Mouse (Mus musculus) midbrain, embryonic 11.5 days (tissue): Measurements from ENCODE around the gene Slc7a7. TPM values are rescaled to one million over a fixed set of nuclear protein-coding genes. Genes with fewer than 3 reads are reported as not detected.
A peak's percentile ranks its signal among the peaks of the same experiment; 100 is the strongest.

Source experiments
- ATAC-seq: fragments of 200-750 bp; cut with Nextera tagmentation; 2 replicates; pipeline ENCODE4 v1.8.0; 2017; ENCODE audit warnings: moderate TSS enrichment, moderate library complexity; ENCODE audit not compliant: low FRiP score
- DNase-seq: peaks from one replicate; pipeline ENCODE4 v3.0.0; 2015; ENCODE audit warnings: low spot score; ENCODE audit errors: missing footprints
- H3K27ac ChIP-seq: fragments of 300-500 bp; sonication (generic); 2 replicates; pipeline ENCODE4 v1.5.1; 2014; ENCODE audit warnings: low read depth, low read length
- H3K27me3 ChIP-seq: fragments of 300-500 bp; sonication (generic); 2 replicates; pipeline ENCODE4 v1.6.1; 2014; ENCODE audit warnings: mild to moderate bottlenecking, low read length, moderate library complexity, mixed read lengths; ENCODE audit not compliant: control insufficient read depth, insufficient read depth
- H3K36me3 ChIP-seq: fragments of 300-500 bp; sonication (generic); 2 replicates; pipeline ENCODE4 v1.6.1; 2014; ENCODE audit warnings: mild to moderate bottlenecking, low read length, moderate library complexity, mixed read lengths; ENCODE audit not compliant: control insufficient read depth, insufficient read depth
- H3K4me1 ChIP-seq: fragments of 300-500 bp; sonication (generic); 2 replicates; pipeline ENCODE4 v1.6.1; 2014; ENCODE audit warnings: low read length; ENCODE audit not compliant: control insufficient read depth, insufficient read depth
- H3K4me2 ChIP-seq: fragments of 300-500 bp; sonication (generic); 2 replicates; pipeline ENCODE4 v1.6.1; 2014; ENCODE audit warnings: mild to moderate bottlenecking, moderate library complexity
- H3K4me3 ChIP-seq: fragments of 300-500 bp; sonication (generic); 2 replicates; pipeline ENCODE4 v1.5.1; 2014; ENCODE audit warnings: low read depth, low read length
- H3K9ac ChIP-seq: fragments of 300-500 bp; sonication (generic); 2 replicates; pipeline ENCODE4 v1.6.1; 2014; ENCODE audit warnings: low read length
- H3K9me3 ChIP-seq: fragments of 300-500 bp; sonication (generic); 2 replicates; pipeline ENCODE4 v1.6.1; 2016; ENCODE audit warnings: low read length; ENCODE audit not compliant: control insufficient read depth
- WGBS: fragments of 180-500 bp; shearing (Covaris S2); extraction: QIAGEN DNeasy Blood & Tissue Kit; methylation state at CpG from one replicate; pipeline ENCODE4 v1.1.7; 2014; 5-methylcytosine and 5-hydroxymethylcytosine counted together
- polyA plus RNA-seq: library from polyadenylated mRNA; unstranded; fragments of >200 nt; fragmentation: Nextera tagmentation; extraction: Ambion mirVana; gene quantifications from 2 replicates; pipeline ENCODE4 v1.2.1, GENCODE M21; 2014

The Slc7a7 gene
- polyA plus RNA-seq, 1 experiment from 2014 or later: 4.7 TPM

- Histone ChIP-seq H3K27me3 (no peaks in the 10 kb centered on the region), H3K4me1 (no peaks in the 10 kb centered on the region), H3K9ac (no peak overlapping the region), H3K9me3 (no peaks in the 10 kb centered on the region), H3K27ac (no peak overlapping the region), H3K4me2 (no peak overlapping the region), H3K4me3 (no peak overlapping the region), H3K36me3 (no peaks in the 10 kb centered on the region)
- no peak for DNase-seq
- 58% methylated on average over 3 of the region's 3 CpGs for WGBS
- no peak for ATAC-seq
Observed at GRCm38 (mm10) chr14:54445476-54445875, 27.9 kb upstream of the Slc7a7 start.

- peaks cover 3% of the 10 kb centered on the region; the same call in 1 of the 2 replicates for H3K4me1 ChIP-seq
- H3K4me2 ChIP-seq: no peak overlapping the region
- H3K27me3 ChIP-seq: no peaks in the 10 kb centered on the region
- no peak overlapping the region for H3K9ac ChIP-seq
- no peaks in the 10 kb centered on the region for H3K9me3 ChIP-seq
- no peak for ATAC-seq
- no peak for DNase-seq
- H3K4me3 ChIP-seq: no peak overlapping the region
- no peak overlapping the region for H3K27ac ChIP-seq
- 72% methylated on average over 15 of the region's 15 CpGs for WGBS
- peaks cover 3% of the 10 kb centered on the region; the same call in 1 of the 2 replicates for H3K36me3 ChIP-seq
Observed at GRCm38 (mm10) chr14:54443712-54444618, 26.4 kb upstream of the Slc7a7 start.

GRCm38 (mm10) chr14:54443196-54443595, 25.6 kb upstream of the Slc7a7 start:
- Histone ChIP-seq H3K9ac (no peak overlapping the region), H3K36me3 (peaks cover 3% of the 10 kb centered on the region; the same call in 1 of the 2 replicates), H3K4me1 (peaks cover 3% of the 10 kb centered on the region; the same call in 1 of the 2 replicates), H3K27ac (no peak overlapping the region), H3K4me3 (no peak overlapping the region), H3K27me3 (no peaks in the 10 kb centered on the region), H3K9me3 (no peaks in the 10 kb centered on the region), H3K4me2 (no peak overlapping the region)
- ATAC-seq: peak; percentile 49
- DNase-seq: peak; percentile 69
- WGBS: 38% methylated on average over 2 of the region's 3 CpGs

GRCm38 (mm10) chr14:54442548-54442947, 25.0 kb upstream of the Slc7a7 start:
- 95% methylated on average over 3 of the region's 3 CpGs for WGBS
- no peaks in the 10 kb centered on the region for H3K9me3 ChIP-seq
- no peak overlapping the region for H3K4me2 ChIP-seq
- H3K9ac ChIP-seq: no peak overlapping the region
- peaks cover 3% of the 10 kb centered on the region; the same call in 1 of the 2 replicates for H3K36me3 ChIP-seq
- H3K27me3 ChIP-seq: no peaks in the 10 kb centered on the region
- no peak for ATAC-seq
- H3K4me3 ChIP-seq: no peak overlapping the region
- no peak overlapping the region for H3K27ac ChIP-seq
- DNase-seq: peak; percentile 45
- peaks cover 3% of the 10 kb centered on the region; the same call in 1 of the 2 replicates for H3K4me1 ChIP-seq

- H3K27me3 ChIP-seq: no peaks in the 10 kb centered on the region
- H3K4me2 ChIP-seq: no peak overlapping the region
- 78% methylated on average over 4 of the region's 4 CpGs for WGBS
- peaks cover 3% of the 10 kb centered on the region; the same call in 1 of the 2 replicates for H3K36me3 ChIP-seq
- ATAC-seq (no peak), DNase-seq (peak; percentile 70)
- H3K4me1 ChIP-seq: peaks cover 3% of the 10 kb centered on the region; the same call in 1 of the 2 replicates
- no peak overlapping the region for H3K4me3 ChIP-seq
- H3K9ac ChIP-seq: no peak overlapping the region
- H3K9me3 ChIP-seq: no peaks in the 10 kb centered on the region
- no peak overlapping the region for H3K27ac ChIP-seq
Observed at GRCm38 (mm10) chr14:54441365-54441764, 23.8 kb upstream of the Slc7a7 start.

- H3K4me2 ChIP-seq: no peak overlapping the region
- H3K4me1 ChIP-seq: peaks cover 3% of the 10 kb centered on the region; the same call in 1 of the 2 replicates
- H3K27ac ChIP-seq: no peak overlapping the region
- H3K9ac ChIP-seq: no peak overlapping the region
- no peak overlapping the region for H3K4me3 ChIP-seq
- peaks cover 3% of the 10 kb centered on the region; the same call in 1 of the 2 replicates for H3K36me3 ChIP-seq
- no peaks in the 10 kb centered on the region for H3K27me3 ChIP-seq
- ATAC-seq: no peak
- peak; percentile 54 for DNase-seq
- no peaks in the 10 kb centered on the region for H3K9me3 ChIP-seq
- 98% methylated on average over 11 of the region's 14 CpGs for WGBS
Observed at GRCm38 (mm10) chr14:54440538-54440937, 23.0 kb upstream of the Slc7a7 start.

GRCm38 (mm10) chr14:54439610-54440009, 22.0 kb upstream of the Slc7a7 start:
- 55% methylated on average over 7 of the region's 7 CpGs for WGBS
- DNase-seq: peak; percentile 75
- ATAC-seq: no peak

GRCm38 (mm10) chr14:54439155-54439554, 21.6 kb upstream of the Slc7a7 start:
- ATAC-seq (no peak), DNase-seq (peak; percentile 69)
- Histone ChIP-seq H3K4me2 (no peak overlapping the region), H3K36me3 (peaks cover 3% of the 10 kb centered on the region; the same call in 1 of the 2 replicates), H3K4me3 (no peak overlapping the region), H3K9ac (no peak overlapping the region), H3K27ac (no peak overlapping the region), H3K9me3 (no peaks in the 10 kb centered on the region), H3K4me1 (peaks cover 4% of the 10 kb centered on the region; the same call in 1 of the 2 replicates), H3K27me3 (no peaks in the 10 kb centered on the region)
- 65% methylated on average over 12 of the region's 12 CpGs for WGBS

More at GRCm38 (mm10) chr14:54439610-54440009, 22.0 kb upstream of the Slc7a7 start:
- Histone ChIP-seq H3K9me3 (no peaks in the 10 kb centered on the region), H3K4me2 (no peak overlapping the region), H3K4me1 (peaks cover 3% of the 10 kb centered on the region; the same call in 1 of the 2 replicates), H3K9ac (no peak overlapping the region), H3K27ac (no peak overlapping the region), H3K27me3 (no peaks in the 10 kb centered on the region), H3K4me3 (no peak overlapping the region), H3K36me3 (peaks cover 3% of the 10 kb centered on the region; the same call in 1 of the 2 replicates)
